In genomic region chr15:6861617-6862016, GRCm38 (mm10) we compare ENCODE assay signal across 18 mouse cellular contexts. TPM values are rescaled to one million over a fixed set of nuclear protein-coding genes. Genes with fewer than 3 reads are reported as not detected.
DNase-seq lines count a peak whose midpoint lies in the region; ATAC-seq and TF ChIP-seq lines count a peak whose summit lies in the region.
"Had no signal": no experiment of that assay in that cellular context is flagged by ENCODE, and none has a peak within 500 bp of the region (broad histone marks: within the 10 kb centered on the region; RNA-seq: fewer than 3 reads in every experiment).

No protein-coding gene starts in this region.

- TF ChIP-seq EP300 in heart, postnatal 0 days (IDR thresholded peaks at IDR 0.05; ENCODE audit: low read depth): no peak

- no peak for ATAC-seq in kidney, embryonic 16.5 days (ENCODE audit: low FRiP score, low TSS enrichment)
- ATAC-seq in heart, postnatal 0 days (ENCODE audit: insufficient read depth, low read depth): peak; percentile 94
- no peak for ATAC-seq in liver, embryonic 12.5 days
- ATAC-seq: forebrain, embryonic 13.5 days; hindbrain, postnatal 0 days had no signal

- DNase-seq in kidney, postnatal 4 days: peak; percentile 23 to 31
- DNase-seq in heart, adult 9 months (ENCODE audit: low spot score in 2 of 2): peak; percentile 59 to 61
- DNase-seq in heart, postnatal 0 days (ENCODE audit: low spot score): peak; percentile 93
- DNase-seq in lung, postnatal 36 days: peak; percentile 32
- DNase-seq in layer of hippocampus, postnatal 14 days (ENCODE audit: low spot score in 2 of 2): no peak
- no peak for DNase-seq in B cell, adult 2 months
- DNase-seq: adrenal gland, adult 8-10 months; cerebellum, postnatal 36 days; gastrocnemius, postnatal 36 days; retina, postnatal 1 day; thymus, adult 18-20 months had no signal

- 79% methylated on average over 7 of the region's 7 CpGs for WGBS in kidney, embryonic 16.5 days
- WGBS in heart, postnatal 0 days: 17% methylated on average over 7 of the region's 7 CpGs
- WGBS in liver, embryonic 12.5 days (ENCODE audit: insufficient replicate concordance): 70% methylated on average over 7 of the region's 7 CpGs

- no peak overlapping the region for H3K4me3 ChIP-seq in kidney, embryonic 16.5 days (ENCODE audit: low read length)
- peak overlapping the region; percentile 27 for H3K4me3 ChIP-seq in heart, postnatal 0 days (ENCODE audit: low read depth, low read length)
- no peak overlapping the region for H3K4me3 ChIP-seq in liver, embryonic 12.5 days
- H3K4me3 ChIP-seq: embryonic facial prominence, embryonic 13.5 days; forebrain, embryonic 13.5 days; midbrain, embryonic 12.5 days; neural tube, embryonic 12.5 days had no signal

- no peaks in the 10 kb centered on the region for H3K4me1 ChIP-seq in kidney, embryonic 16.5 days (ENCODE audit: insufficient read depth, low read length)
- peaks cover 33% of the 10 kb centered on the region for H3K4me1 ChIP-seq in heart, postnatal 0 days (ENCODE audit: control insufficient read depth, insufficient read depth)
- no peaks in the 10 kb centered on the region for H3K4me1 ChIP-seq in liver, embryonic 12.5 days
- H3K4me1 ChIP-seq: embryonic facial prominence, embryonic 13.5 days; forebrain, embryonic 13.5 days; midbrain, embryonic 12.5 days; neural tube, embryonic 12.5 days had no signal

- no peak overlapping the region for H3K9ac ChIP-seq in kidney, embryonic 16.5 days (replicated peaks; ENCODE audit: low read length)
- H3K9ac ChIP-seq in heart, postnatal 0 days (replicated peaks; ENCODE audit: low read depth, low read length): peak overlapping the region; percentile 4; the same call in 1 of the 2 replicates
- H3K9ac ChIP-seq in liver, embryonic 12.5 days: no peak overlapping the region
- H3K9ac ChIP-seq: embryonic facial prominence, embryonic 13.5 days; forebrain, embryonic 13.5 days; midbrain, embryonic 12.5 days; neural tube, embryonic 12.5 days had no signal

- H3K9me3 ChIP-seq in kidney, embryonic 16.5 days (ENCODE audit: low read length): no peaks in the 10 kb centered on the region
- H3K9me3 ChIP-seq in heart, postnatal 0 days (replicated peaks; ENCODE audit: control insufficient read depth, low read length): no peaks in the 10 kb centered on the region
- H3K9me3 ChIP-seq in liver, embryonic 12.5 days (replicated peaks): no peaks in the 10 kb centered on the region
- H3K9me3 ChIP-seq: embryonic facial prominence, embryonic 13.5 days; forebrain, embryonic 13.5 days; midbrain, embryonic 12.5 days; neural tube, embryonic 12.5 days had no signal

- H3K27ac ChIP-seq in kidney, embryonic 16.5 days (ENCODE audit: low read length): no peak overlapping the region
- H3K27ac ChIP-seq in heart, postnatal 0 days (ENCODE audit: low read depth): peak overlapping the region; percentile 97
- H3K27ac ChIP-seq in liver, embryonic 12.5 days: no peak overlapping the region
- H3K27ac ChIP-seq: embryonic facial prominence, embryonic 13.5 days; forebrain, embryonic 13.5 days; hindbrain, postnatal 0 days; midbrain, embryonic 12.5 days; neural tube, embryonic 12.5 days had no signal

- no peak for TF ChIP-seq CTCF in heart, postnatal 0 days (IDR thresholded peaks at IDR 0.05; ENCODE audit: low read depth)

- no peaks in the 10 kb centered on the region for H3K27me3 ChIP-seq in kidney, embryonic 16.5 days (ENCODE audit: insufficient read depth, low read length)
- H3K27me3 ChIP-seq in heart, postnatal 0 days (ENCODE audit: control insufficient read depth, insufficient read depth, low read length): no peaks in the 10 kb centered on the region
- H3K27me3 ChIP-seq in liver, embryonic 12.5 days (replicated peaks): no peaks in the 10 kb centered on the region
- H3K27me3 ChIP-seq: embryonic facial prominence, embryonic 13.5 days; neural tube, embryonic 12.5 days had no signal

- no peak overlapping the region for H3K4me2 ChIP-seq in kidney, embryonic 16.5 days (replicated peaks; ENCODE audit: low read depth, low read length)
- peak overlapping the region; percentile 59 for H3K4me2 ChIP-seq in heart, postnatal 0 days (ENCODE audit: low read depth, low read length)
- H3K4me2 ChIP-seq in liver, embryonic 12.5 days: no peak overlapping the region
- H3K4me2 ChIP-seq: embryonic facial prominence, embryonic 13.5 days; forebrain, embryonic 13.5 days; midbrain, embryonic 12.5 days; neural tube, embryonic 12.5 days had no signal

- H3K36me3 ChIP-seq in kidney, embryonic 16.5 days (ENCODE audit: insufficient read depth, low read length): no peaks in the 10 kb centered on the region
- no peaks in the 10 kb centered on the region for H3K36me3 ChIP-seq in heart, postnatal 0 days (replicated peaks; ENCODE audit: control insufficient read depth, insufficient read depth, low read length)
- no peaks in the 10 kb centered on the region for H3K36me3 ChIP-seq in liver, embryonic 12.5 days
- H3K36me3 ChIP-seq: embryonic facial prominence, embryonic 13.5 days; midbrain, embryonic 12.5 days; neural tube, embryonic 12.5 days had no signal

RNA-seq across cellular contexts. Expression of gene Osmr, which starts 13.2 kb away (rescaled TPM):
- polyA plus RNA-seq in kidney, embryonic 16.5 days (2015; fragmentation: Nextera tagmentation; extraction: Ambion mirVana): 1.8 and 2.0 TPM in 2 replicates
- total RNA-seq in heart, postnatal 0 days (2014; rRNA removed; ENCODE audit: low replicate concordance): 5.5 and 12.4 TPM in 2 replicates
- 2.5 and 2.6 TPM in 2 replicates for polyA plus RNA-seq in heart, postnatal 0 days (2015; fragmentation: Nextera tagmentation; extraction: Ambion mirVana)
- polyA plus RNA-seq in liver, embryonic 12.5 days (2016; fragmentation: Nextera tagmentation; extraction: Ambion mirVana): 0.10 and 0.13 TPM in 2 replicates
- total RNA-seq in layer of hippocampus, postnatal 14 days (2021): 1 to 10 TPM; 5.4 to 5.6 TPM

Comparison
In these comparisons a context has a peak if more than half of its experiments do, and no peak if none do; other contexts are left out.
1. DNase-seq: peak in kidney, postnatal 4 days (2 of 2), heart, adult 9 months (2 of 2), heart, postnatal 0 days (single experiment) and lung, postnatal 36 days (single experiment); none in layer of hippocampus, postnatal 14 days (0 of 2) and B cell, adult 2 months (0 of 2).